Mouse (Mus musculus) CH12.LX (cell line): ENCODE data around the gene Vhl. TPM values are rescaled to one million over a fixed set of nuclear protein-coding genes. Genes with fewer than 3 reads are reported as not detected.

Source experiments
- DNase-seq: peaks from one replicate; pipeline ENCODE4 v3.0.0-alpha.2; 2013; ENCODE audit errors: extremely low read depth
- H3K27ac ChIP-seq: 2 replicates; pipeline ENCODE4 v1.5.1; 2012; ENCODE audit warnings: low read depth, mild to moderate bottlenecking, control low read depth, moderate library complexity; ENCODE audit not compliant: insufficient read depth
- H3K27me3 ChIP-seq: replicated peaks from 2 replicates; pipeline ENCODE3; 2012; ENCODE audit warnings: inconsistent platforms
- H3K36me3 ChIP-seq, 2 experiments: replicated peaks in 1 of 2; 2 replicates each; pipeline versions ENCODE3 to v1.6.1; 2012; ENCODE audit warnings: inconsistent platforms in 1 of 2, low read length in 1 of 2, mild to moderate bottlenecking in 1 of 2, mixed read lengths in 1 of 2, moderate library complexity in 1 of 2; ENCODE audit not compliant: control insufficient read depth in 1 of 2, insufficient read depth in 1 of 2
- H3K4me1 ChIP-seq, 2 experiments: 2 replicates each; pipeline ENCODE4 v1.6.1; 2012; ENCODE audit warnings: inconsistent platforms in 1 of 2, moderate library complexity in 1 of 2; ENCODE audit not compliant: insufficient read depth in 2 of 2, control insufficient read depth in 1 of 2
- H3K4me2 ChIP-seq: 2 replicates; pipeline ENCODE4 v1.6.1; 2012; ENCODE audit warnings: low read depth, mild to moderate bottlenecking, control low read depth; ENCODE audit not compliant: poor library complexity, insufficient read depth, severe bottlenecking
- H3K4me3 ChIP-seq, 3 experiments: fragments of 150-350 bp in 1 of 3; sonication (generic) in 1 of 3; replicated peaks in 1 of 3; 2 replicates each; pipeline versions ENCODE3 to v1.5.1; 2011 to 2012; ENCODE audit warnings: low read depth in 2 of 3, low read length in 2 of 3, mild to moderate bottlenecking in 2 of 3, moderate library complexity in 2 of 3, control low read depth in 1 of 3, improper control_type of control experiment in 1 of 3, inconsistent platforms in 1 of 3, mixed read lengths in 1 of 3; ENCODE audit not compliant: poor library complexity in 1 of 3
- H3K79me2 ChIP-seq: replicated peaks from 2 replicates; pipeline ENCODE4 v1.6.1; 2012; ENCODE audit warnings: mild to moderate bottlenecking, moderate library complexity; ENCODE audit not compliant: control insufficient read depth, poor library complexity, insufficient read depth, severe bottlenecking; ENCODE audit errors: extremely low read depth
- H3K9ac ChIP-seq: 2 replicates; pipeline ENCODE4 v1.6.1; 2012; ENCODE audit warnings: low read depth, mild to moderate bottlenecking, control low read depth, moderate library complexity; ENCODE audit not compliant: insufficient read depth
- H3K9me3 ChIP-seq: replicated peaks from 2 replicates; pipeline ENCODE3; 2012; ENCODE audit warnings: low read length, inconsistent platforms, mixed read lengths
- CHD2 ChIP-seq: IDR thresholded peaks from 2 replicates; pipeline ENCODE4 v1.6.1; 2011; ENCODE audit warnings: low read length, improper control_type of control experiment
- CTCF ChIP-seq, 2 experiments: IDR thresholded peaks in 1 of 2; conservative IDR thresholded peaks in 1 of 2; 2 replicates each; pipeline ENCODE4 v1.5.1; 2011 to 2012; ENCODE audit warnings: low read depth in 2 of 2, low read length in 2 of 2, improper control_type of control experiment in 1 of 2, inconsistent platforms in 1 of 2, mild to moderate bottlenecking in 1 of 2, moderate library complexity in 1 of 2
- E2F4 ChIP-seq: IDR thresholded peaks from 2 replicates; pipeline ENCODE4 v1.6.1; 2011; ENCODE audit warnings: low read depth, low read length, improper control_type of control experiment; ENCODE audit not compliant: insufficient replicate concordance
- ELF1 ChIP-seq: IDR thresholded peaks from 2 replicates; pipeline ENCODE4 v1.6.1; 2014; ENCODE audit warnings: low read depth, mild to moderate bottlenecking, inconsistent platforms, low read length, improper control_type of control experiment
- EP300 ChIP-seq: IDR thresholded peaks from 2 replicates; pipeline ENCODE4 v1.6.1; 2011; ENCODE audit warnings: low read length, improper control_type of control experiment
- ETS1 ChIP-seq: conservative IDR thresholded peaks from 2 replicates; pipeline ENCODE4 v1.6.1; 2012; ENCODE audit warnings: low read depth, mild to moderate bottlenecking, inconsistent platforms, low read length, improper control_type of control experiment, moderate library complexity
- GABPA ChIP-seq: IDR thresholded peaks from 2 replicates; pipeline ENCODE4 v1.6.1; 2012; ENCODE audit warnings: low read depth, low read length, improper control_type of control experiment, inconsistent platforms; ENCODE audit not compliant: insufficient replicate concordance
- JUN ChIP-seq: IDR thresholded peaks from 2 replicates; pipeline ENCODE4 v1.6.1; 2011; ENCODE audit warnings: low read depth, mild to moderate bottlenecking, low read length, improper control_type of control experiment, moderate library complexity; ENCODE audit not compliant: insufficient read depth
- KAT2A ChIP-seq: IDR thresholded peaks from 2 replicates; pipeline ENCODE4 v1.6.1; 2012; ENCODE audit warnings: low read length, improper control_type of control experiment, inconsistent platforms; ENCODE audit not compliant: insufficient replicate concordance
- MAFK ChIP-seq: IDR thresholded peaks from 2 replicates; pipeline ENCODE4 v1.6.1; 2011; ENCODE audit warnings: low read length, improper control_type of control experiment; ENCODE audit not compliant: insufficient replicate concordance
- MEF2A ChIP-seq: IDR thresholded peaks from 2 replicates; pipeline ENCODE4 v1.6.1; 2014; ENCODE audit warnings: low read depth, mild to moderate bottlenecking, inconsistent platforms, low read length, improper control_type of control experiment, borderline replicate concordance
- MXI1 ChIP-seq: IDR thresholded peaks from 2 replicates; pipeline ENCODE4 v1.6.1; 2011; ENCODE audit warnings: mild to moderate bottlenecking, low read depth, low read length, improper control_type of control experiment
- NELFE ChIP-seq: IDR thresholded peaks from 2 replicates; pipeline ENCODE4 v1.6.1; 2011; ENCODE audit warnings: low read depth, low read length, improper control_type of control experiment
- PAX5 ChIP-seq: IDR thresholded peaks from 2 replicates; pipeline ENCODE4 v1.6.1; 2012; ENCODE audit warnings: low read length, inconsistent platforms, mixed read lengths
- POLR2A ChIP-seq: IDR thresholded peaks from 2 replicates; pipeline ENCODE4 v1.6.1; 2011; ENCODE audit warnings: low read depth, mild to moderate bottlenecking, improper control_type of control experiment, low read length
- RAD21 ChIP-seq: IDR thresholded peaks from 2 replicates; pipeline ENCODE4 v1.6.1; 2011; ENCODE audit warnings: low read depth, mild to moderate bottlenecking, low read length, improper control_type of control experiment, moderate library complexity
- SIN3A ChIP-seq: IDR thresholded peaks from 2 replicates; pipeline ENCODE4 v1.6.1; 2012; ENCODE audit warnings: low read length, improper control_type of control experiment, inconsistent platforms
- SMC3 ChIP-seq: IDR thresholded peaks from 2 replicates; pipeline ENCODE4 v1.6.1; 2011; ENCODE audit warnings: low read depth, low read length, improper control_type of control experiment
- TCF12 ChIP-seq: IDR thresholded peaks from 2 replicates; pipeline ENCODE4 v1.6.1; 2014; ENCODE audit warnings: low read depth, mild to moderate bottlenecking, inconsistent platforms, low read length, improper control_type of control experiment
- USF1 ChIP-seq: IDR thresholded peaks from 2 replicates; pipeline ENCODE4 v1.6.1; 2014; ENCODE audit warnings: low read depth, mild to moderate bottlenecking, inconsistent platforms, low read length, improper control_type of control experiment
- USF2 ChIP-seq: conservative IDR thresholded peaks from 2 replicates; pipeline ENCODE4 v1.6.1; 2011; ENCODE audit warnings: low read depth, low read length, improper control_type of control experiment
- ZKSCAN1 ChIP-seq: IDR thresholded peaks from 2 replicates; pipeline ENCODE4 v1.6.1; 2012; ENCODE audit warnings: low read depth, inconsistent platforms, low read length, improper control_type of control experiment, borderline replicate concordance
- ZMIZ1 ChIP-seq: IDR thresholded peaks from 2 replicates; pipeline ENCODE4 v1.6.1; 2012; ENCODE audit warnings: low read depth, mild to moderate bottlenecking, inconsistent platforms, low read length, improper control_type of control experiment
- ZNF384 ChIP-seq: IDR thresholded peaks from 2 replicates; pipeline ENCODE4 v1.6.1; 2012; ENCODE audit warnings: low read depth, low read length, improper control_type of control experiment, inconsistent platforms
- dilution Hi-C: fragments of 300-500 bp; cut with MboI; formaldehyde crosslinking; loops from 2 replicates; pipeline ENCODE4 v1.14.3; 2020; ENCODE audit warnings: low sequenced_read_pairs; ENCODE audit not compliant: extremely low pct_unique_long_range_greater_than_20kb, extremely low pct_ligation_motif_present
- in situ Hi-C: fragments of 300-500 bp; cut with MboI; formaldehyde crosslinking; loops from 3 replicates; pipeline ENCODE4 v1.14.3; 2019; ENCODE audit warnings: low sequenced_read_pairs, low pct_ligation_motif_present, low pct_unique_long_range_greater_than_20kb, mixed read lengths
- polyA plus RNA-seq: library from polyadenylated mRNA; unstranded; fragments of >175 nt; gene quantifications from 2 replicates; pipeline ENCODE4 v1.2.1, GENCODE M21; 2012; ENCODE audit warnings: low read depth; ENCODE audit not compliant: insufficient read length
- total RNA-seq, 2 experiments: library from RNA; depleted of rRNA; stranded (reverse); fragments of 300-350 nt in 1 of 2; fragments of >200 nt in 1 of 2; gene quantifications; 2 replicates each; pipeline ENCODE4 v1.2.3; 2012 to 2014

Vhl gene
- total and polyA plus RNA-seq, 3 experiments, result 14.2 to 36.6 (median 23.1) TPM

DNA sequence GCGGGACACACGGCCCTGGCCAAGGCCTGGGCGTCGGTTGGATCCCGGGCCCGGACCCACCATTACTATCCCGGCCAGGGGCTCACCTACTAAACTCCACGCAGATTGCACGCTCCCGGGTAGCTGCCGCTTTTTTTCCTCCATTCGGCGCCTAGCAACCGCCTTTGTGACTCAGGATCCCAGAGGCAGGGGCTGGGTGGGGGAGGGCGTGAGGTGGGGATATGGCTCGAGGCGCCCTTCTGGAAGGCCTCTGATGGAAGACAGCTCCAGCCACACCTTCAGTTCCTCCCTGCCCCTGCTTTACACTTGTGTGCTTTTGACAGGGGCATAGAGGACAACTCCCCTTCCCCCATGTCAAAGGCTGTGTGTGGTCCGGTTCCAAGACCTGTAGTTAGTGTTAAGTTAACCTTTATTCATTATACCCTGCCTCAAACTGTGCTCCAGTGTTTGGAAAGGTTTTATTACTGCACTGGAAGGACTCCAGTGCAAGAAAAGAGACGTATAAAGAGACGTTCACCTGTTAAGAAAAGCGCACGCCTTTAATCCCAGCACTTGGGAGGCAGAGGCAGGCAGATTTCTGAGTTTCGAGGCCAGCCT is 23.1 kb upstream of the Vhl start, which contains the start of gene Fancd2os:
Gene Fancd2os, minus strand, starts transcription at position 173 of the 597 bp plus-strand sequence.
- no peak within 1 kb of the TSS for H3K4me3 ChIP-seq
- H3K4me2 ChIP-seq, result no peak within 1 kb of the TSS
- peaks cover 0 to 5% of the 10 kb centered on the region in 2 experiments; a peak in 1 of 4 replicates for H3K4me1 ChIP-seq
- H3K9ac ChIP-seq, result no peak within 1 kb of the TSS
- no peaks in the 10 kb centered on the region for H3K27me3 ChIP-seq
- H3K79me2 ChIP-seq, result peaks cover 10% of the 10 kb centered on the region
- H3K9me3 ChIP-seq, result no peaks in the 10 kb centered on the region
- TF ChIP-seq ZMIZ1, result no peak
- TF ChIP-seq MAFK, result no peak
- no peak for TF ChIP-seq SMC3
- TF ChIP-seq ELF1, result no peak
- no peak for TF ChIP-seq MEF2A
- no peak for TF ChIP-seq CHD2
- TF ChIP-seq TCF12, result no peak
- TF ChIP-seq USF2, result no peak
- TF ChIP-seq ZNF384, result no peak
- no peak for TF ChIP-seq ETS1
- TF ChIP-seq PAX5, result no peak
- TF ChIP-seq POLR2A, result no peak
- TF ChIP-seq CTCF (conservative IDR thresholded peaks at IDR 0.05 in 1 of 2, IDR thresholded peaks at IDR 0.05 in 1 of 2; ENCODE audit: low read depth in 2 of 2, low read length in 2 of 2), result no peak
- TF ChIP-seq USF1, result no peak
- TF ChIP-seq RAD21, result no peak
- TF ChIP-seq MXI1, result no peak
- TF ChIP-seq SIN3A, result no peak
- no peak within 1 kb of the TSS for H3K27ac ChIP-seq
- dilution Hi-C loops (no loop called here), in situ Hi-C loops (no loop called here)
- DNase-seq, result no peak
- peaks cover 22 to 45% of the 10 kb centered on the region in 2 experiments for H3K36me3 ChIP-seq

- H3K27me3 ChIP-seq, result no peaks in the 10 kb centered on the region
- no peak for DNase-seq
- no peak for TF ChIP-seq ETS1
- no peak for TF ChIP-seq RAD21
- no peak for TF ChIP-seq CHD2
- no peak for TF ChIP-seq USF2
- no peak for TF ChIP-seq E2F4
- TF ChIP-seq JUN, result no peak
- TF ChIP-seq KAT2A, result no peak
- no peak for TF ChIP-seq EP300
- no peak for TF ChIP-seq NELFE
- no peak for TF ChIP-seq ELF1
- TF ChIP-seq MEF2A, result no peak
- TF ChIP-seq GABPA, result no peak
- TF ChIP-seq ZKSCAN1, result no peak
- TF ChIP-seq, all 38 proteins: peak for 0
- dilution Hi-C loops (no loop called here), in situ Hi-C loops (no loop called here)
- H3K4me3 ChIP-seq, result no peak overlapping the region
- peaks cover 11 to 41% of the 10 kb centered on the region in 2 experiments for H3K36me3 ChIP-seq
- peaks cover 9 to 19% of the 10 kb centered on the region in 2 experiments; a peak in 3 of 4 replicates for H3K4me1 ChIP-seq
- no peak overlapping the region for H3K4me2 ChIP-seq
- H3K9ac ChIP-seq, result no peak overlapping the region
- H3K27ac ChIP-seq, result no peak overlapping the region
- H3K79me2 ChIP-seq, result peaks cover 31% of the 10 kb centered on the region
- H3K9me3 ChIP-seq, result no peaks in the 10 kb centered on the region
These were observed 20.9 kb upstream of the Vhl start for GRCm38 (mm10) chr6:113602821-113603220.
